Mouse (Mus musculus) cerebellum, postnatal 25 days (tissue): Measurements from ENCODE around the gene Nckap5.
A peak's percentile ranks its signal among the peaks of the same experiment; 100 is the strongest.
"Not testable (repeated sequence)": the region's sequence is repeated elsewhere in the genome, so short reads cannot be mapped to it uniquely, and the experiment has no call there.

Source experiments
- DNase-seq, 2 experiments: peaks; one replicate each; pipeline ENCODE4 v3.0.0; 2021; ENCODE audit warnings: mixed read lengths in 2 of 2

Nckap5 gene

DNA sequence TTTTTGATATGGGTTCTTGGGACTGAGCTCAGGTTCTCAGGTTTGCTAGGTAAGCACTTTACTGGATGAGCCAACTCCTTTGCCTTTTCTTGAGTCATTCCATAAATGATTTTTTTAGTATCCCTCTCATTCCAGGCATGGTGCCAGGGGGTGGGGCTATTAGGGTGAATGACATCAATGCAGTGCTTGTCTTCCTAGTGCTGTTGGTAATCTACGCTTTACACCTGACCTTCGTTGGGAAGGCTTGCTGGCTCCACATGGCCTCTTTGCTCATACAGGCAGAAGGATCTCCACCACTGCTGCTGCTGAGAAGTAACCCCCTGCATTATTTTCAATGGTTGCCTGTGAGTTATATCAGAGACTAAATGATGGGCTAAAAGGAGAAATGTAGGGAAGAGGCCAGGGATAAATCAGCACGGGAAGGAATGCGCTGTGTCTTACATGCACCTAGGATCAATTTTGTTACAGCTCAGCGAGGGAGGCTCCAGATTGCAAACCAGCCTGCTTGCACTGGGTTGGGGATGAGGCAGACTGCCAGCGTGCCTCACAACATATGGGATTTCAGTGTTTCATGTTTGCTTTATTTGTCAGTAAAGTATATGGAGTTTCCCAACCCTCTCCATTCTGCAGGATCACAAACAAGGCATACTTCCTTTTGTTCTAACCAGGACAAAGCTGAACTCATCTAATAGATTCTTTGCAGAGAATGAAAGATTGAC, 676.9 kb downstream of the Nckap5 start:
- DNase-seq, result peak in 1 of 2 experiments; percentile 32

DNA sequence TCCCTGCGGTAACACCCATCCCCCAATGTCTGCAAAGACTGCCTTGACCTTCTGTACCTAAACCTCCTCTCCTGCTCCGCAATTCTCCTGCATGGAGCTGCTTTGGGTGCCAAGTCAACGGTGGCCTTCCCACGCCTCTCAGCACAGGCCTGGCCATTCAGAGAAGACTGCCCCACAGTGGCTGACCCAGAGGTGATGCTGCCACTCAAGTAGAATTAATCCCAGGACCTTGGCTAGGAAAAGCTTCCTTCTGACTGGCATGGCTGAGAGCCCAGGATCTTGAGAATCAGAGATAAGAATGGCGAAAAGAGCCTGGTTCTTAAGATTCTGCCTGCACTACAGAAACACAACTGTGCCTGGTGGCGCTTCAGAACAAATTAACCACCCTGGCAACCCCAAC, 678.4 kb downstream of the Nckap5 start:
- DNase-seq, result peak in 1 of 2 experiments; percentile 16

GRCm38 (mm10) chr1:126149966-126150365, 680.6 kb downstream of the Nckap5 start:
- DNase-seq, result no peak

- DNase-seq, result no peak
Observed at GRCm38 (mm10) chr1:126135717-126136116, 694.9 kb downstream of the Nckap5 start.

DNA sequence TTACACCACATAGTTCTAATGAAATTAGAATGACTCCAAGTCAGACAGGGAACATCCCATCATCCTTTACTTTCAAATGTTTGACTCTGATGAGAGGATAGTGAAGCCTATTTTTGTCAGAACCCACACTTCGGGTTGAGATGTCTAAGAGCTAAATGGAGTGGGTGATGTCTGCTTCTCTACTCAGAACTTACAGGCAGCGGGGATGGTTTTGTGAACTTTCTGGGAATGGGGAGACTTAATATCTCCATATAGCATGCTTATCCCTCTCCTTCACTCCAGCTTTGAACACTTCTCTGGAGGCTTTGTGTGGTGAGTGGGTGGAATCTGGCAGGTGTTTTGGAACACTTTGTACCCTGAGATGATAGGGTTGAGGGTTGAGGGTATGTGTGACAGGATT, 698.3 kb downstream of the Nckap5 start:
- DNase-seq, result no peak

DNA sequence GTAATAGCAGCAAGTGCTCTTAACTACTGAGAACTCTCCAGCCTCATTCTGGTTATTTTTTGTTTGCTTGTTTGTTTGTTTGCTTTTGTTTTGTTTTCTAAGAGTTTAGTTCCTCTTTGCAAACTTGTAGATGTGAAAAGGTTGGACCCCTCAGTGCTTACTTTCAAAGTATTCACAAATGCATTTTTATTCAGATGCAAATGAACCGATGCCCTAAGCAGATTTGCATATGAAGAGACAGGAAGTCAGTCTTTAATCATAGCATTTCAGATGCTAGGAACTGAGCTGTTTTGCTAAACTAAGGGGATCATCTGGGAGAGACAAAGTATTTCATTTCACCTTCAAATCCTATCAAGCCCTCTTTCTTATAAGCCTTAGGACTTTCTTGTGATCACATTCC, 701.5 kb downstream of the Nckap5 start:
- no peak for DNase-seq

GRCm38 (mm10) chr1:126123111-126123510, 707.5 kb downstream of the Nckap5 start:
- no peak for DNase-seq

- DNase-seq, result no peak
Observed at GRCm38 (mm10) chr1:126120506-126120905, 710.1 kb downstream of the Nckap5 start.

- DNase-seq, result peak; percentile 15 to 30
Observed at GRCm38 (mm10) chr1:126116034-126116433, 714.6 kb downstream of the Nckap5 start.

- DNase-seq, result no peak
Observed at GRCm38 (mm10) chr1:126105673-126106256, 724.8 kb downstream of the Nckap5 start.

DNA sequence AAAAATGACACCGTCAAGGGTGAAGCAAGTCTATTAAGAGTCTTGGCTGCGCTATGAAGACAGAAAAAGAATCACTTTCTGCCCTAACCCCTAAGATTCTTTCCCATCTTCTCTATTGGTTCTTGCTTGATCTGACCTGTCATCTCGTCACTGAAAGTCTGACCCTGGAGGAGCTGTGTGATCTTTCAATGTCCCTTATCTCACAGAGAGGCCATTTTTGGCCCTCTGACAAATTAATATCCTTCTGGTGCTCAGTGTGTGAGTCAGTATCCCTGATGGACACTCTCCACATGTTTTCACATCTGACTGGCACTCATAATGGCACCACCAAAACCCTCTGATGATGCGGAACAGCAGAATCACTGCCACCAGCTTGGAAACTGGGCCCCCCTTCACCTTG, 736.3 kb downstream of the Nckap5 start:
- DNase-seq, result no peak

GRCm38 (mm10) chr1:126091979-126092378, 738.6 kb downstream of the Nckap5 start:
- not testable (repeated sequence) for DNase-seq

DNA sequence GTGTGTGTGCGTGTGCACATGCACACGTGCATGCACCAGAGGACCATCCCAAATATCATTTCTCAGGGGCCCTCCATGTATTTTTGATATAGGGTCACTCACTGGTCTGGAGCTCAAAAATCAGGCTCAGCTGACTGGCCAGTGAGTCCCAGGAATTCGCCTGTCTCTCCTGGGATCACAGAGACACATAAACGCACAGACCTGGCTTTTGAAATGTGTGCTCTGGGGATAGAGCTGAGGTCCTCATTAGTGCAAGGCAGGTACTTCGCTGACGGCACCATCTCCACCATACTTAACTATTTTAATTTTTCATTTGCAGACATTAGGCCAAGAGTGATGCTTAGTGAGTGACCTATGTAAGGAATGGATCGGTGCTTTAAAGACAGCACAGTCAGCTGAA, 743.4 kb downstream of the Nckap5 start:
- DNase-seq, result no peak

GRCm38 (mm10) chr1:126076312-126076711, 754.3 kb downstream of the Nckap5 start:
- no peak for DNase-seq

- DNase-seq, result no peak
Observed at GRCm38 (mm10) chr1:126070861-126071260, 759.7 kb downstream of the Nckap5 start.

- no peak for DNase-seq
Observed at GRCm38 (mm10) chr1:126051491-126051890, 779.1 kb downstream of the Nckap5 start.

GRCm38 (mm10) chr1:126042886-126043285, 787.7 kb downstream of the Nckap5 start:
- DNase-seq, result no peak

GRCm38 (mm10) chr1:126027536-126027935, 803.1 kb downstream of the Nckap5 start:
- no peak for DNase-seq

DNA sequence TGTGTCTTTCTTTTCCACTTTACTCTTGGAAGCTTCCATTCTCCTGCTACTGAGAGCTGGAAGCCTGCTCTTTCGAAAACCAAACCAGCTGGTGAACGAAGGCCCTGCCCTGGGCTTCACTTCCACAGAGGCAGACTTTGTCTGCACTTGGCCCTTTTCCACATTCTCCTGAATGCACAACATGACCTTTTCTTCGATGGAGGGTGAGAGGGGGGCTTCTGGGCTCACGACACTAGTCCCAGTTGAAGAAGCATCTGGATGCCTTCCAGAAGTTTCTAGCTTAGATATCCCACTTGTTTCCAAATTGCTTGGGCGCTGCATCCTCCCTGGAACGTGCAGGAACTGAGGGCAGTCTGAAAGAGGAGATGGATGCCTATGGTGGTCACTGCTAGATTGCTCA, 806.1 kb downstream of the Nckap5 start:
- DNase-seq, result peak in 1 of 2 experiments; percentile 12

- no peak for DNase-seq
Observed at GRCm38 (mm10) chr1:126022959-126023358, 807.6 kb downstream of the Nckap5 start.

GRCm38 (mm10) chr1:126018654-126019053, 811.9 kb downstream of the Nckap5 start:
- DNase-seq, result not testable (repeated sequence)

GRCm38 (mm10) chr1:126011661-126012091, 818.9 kb downstream of the Nckap5 start:
- DNase-seq, result no peak

DNA sequence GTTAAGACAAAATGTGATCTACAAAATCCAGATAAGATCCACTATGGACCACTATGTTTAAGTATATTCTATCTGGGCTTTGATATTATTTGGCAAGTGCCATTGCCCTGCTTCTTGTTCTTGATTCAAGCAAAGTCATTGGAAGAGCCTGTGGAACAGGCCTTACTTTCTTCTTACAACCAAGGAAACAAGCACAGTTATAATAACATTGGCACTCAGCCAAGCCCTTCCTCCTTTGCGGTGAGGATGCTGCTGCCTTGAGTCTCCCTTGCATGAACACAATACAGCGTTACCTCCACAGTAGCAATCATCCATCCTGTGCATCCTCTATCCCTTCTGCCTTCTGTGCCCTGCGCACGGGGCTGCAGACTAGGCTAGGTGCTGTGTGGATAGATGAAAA, 823.0 kb downstream of the Nckap5 start:
- no peak for DNase-seq

DNA sequence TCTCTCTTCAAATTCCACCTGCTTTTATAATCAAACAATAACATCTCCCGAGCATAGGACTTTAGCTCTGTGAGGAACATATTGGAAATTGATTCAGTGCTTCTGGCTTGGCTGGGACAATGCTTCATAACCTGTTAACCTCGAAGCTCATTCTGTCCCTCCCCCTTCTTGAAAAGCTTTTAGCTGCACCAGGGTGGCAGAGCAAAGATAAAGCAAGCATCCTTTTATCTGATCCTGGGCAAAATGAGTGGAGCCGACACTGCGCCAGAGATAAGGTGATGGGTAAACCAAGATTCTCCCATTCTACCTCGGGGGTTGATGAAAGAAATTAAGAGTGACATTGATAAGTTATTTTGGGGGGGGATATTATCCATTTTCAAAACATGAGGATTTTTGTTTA, 824.9 kb downstream of the Nckap5 start:
- no peak for DNase-seq

GRCm38 (mm10) chr1:125996540-125996939, 834.1 kb downstream of the Nckap5 start:
- DNase-seq, result no peak
